Mouse (Mus musculus) MEL (cell line): ENCODE results near the gene Olfr575.

Experiments
- CTCF ChIP-seq, 3 experiments: IDR thresholded peaks in 2 of 3; conservative IDR thresholded peaks in 1 of 3; 2 replicates each; pipeline ENCODE4 v1.5.1; 2011 to 2012; ENCODE audit warnings: low read length in 3 of 3, low read depth in 2 of 3, mild to moderate bottlenecking in 2 of 3, improper control_type of control experiment in 1 of 3, inconsistent platforms in 1 of 3, mixed read lengths in 1 of 3, moderate library complexity in 1 of 3; ENCODE audit not compliant: control insufficient read depth in 1 of 3, insufficient read depth in 1 of 3, poor library complexity in 1 of 3, severe bottlenecking in 1 of 3
- E2F4 ChIP-seq: IDR thresholded peaks from 2 replicates; pipeline ENCODE4 v1.6.1; 2011; ENCODE audit warnings: low read depth, low read length, improper control_type of control experiment, borderline replicate concordance
- EP300 ChIP-seq, 2 experiments: IDR thresholded peaks; 2 replicates each; pipeline ENCODE4 v1.6.1; 2011; ENCODE audit warnings: improper control_type of control experiment in 2 of 2, low read length in 2 of 2, low read depth in 1 of 2, mild to moderate bottlenecking in 1 of 2
- GABPA ChIP-seq: IDR thresholded peaks from 2 replicates; pipeline ENCODE4 v1.6.1; 2012; ENCODE audit warnings: low read depth, mild to moderate bottlenecking, inconsistent platforms, low read length, improper control_type of control experiment, moderate library complexity
- GATA1 ChIP-seq: IDR thresholded peaks from 2 replicates; pipeline ENCODE4 v1.6.1; 2011; ENCODE audit warnings: low read depth, low read length, improper control_type of control experiment
- HCFC1 ChIP-seq: IDR thresholded peaks from 2 replicates; pipeline ENCODE4 v1.6.1; 2012; ENCODE audit warnings: low read depth, mild to moderate bottlenecking, inconsistent platforms, low read length, improper control_type of control experiment, moderate library complexity
- JUND ChIP-seq: IDR thresholded peaks from 2 replicates; pipeline ENCODE4 v1.6.1; 2011; ENCODE audit warnings: low read depth, mild to moderate bottlenecking, improper control_type of control experiment, low read length
- MAX ChIP-seq: IDR thresholded peaks from 2 replicates; pipeline ENCODE4 v1.6.1; 2011; ENCODE audit warnings: low read length, improper control_type of control experiment
- MEF2A ChIP-seq: IDR thresholded peaks from 2 replicates; pipeline ENCODE4 v1.6.1; 2014; ENCODE audit warnings: low read depth, mild to moderate bottlenecking, inconsistent platforms, low read length, improper control_type of control experiment; ENCODE audit not compliant: poor library complexity, insufficient replicate concordance, severe bottlenecking; ENCODE audit errors: extremely low read depth
- MYB ChIP-seq: IDR thresholded peaks from 2 replicates; pipeline ENCODE4 v1.6.1; 2011; ENCODE audit warnings: mild to moderate bottlenecking, low read depth, low read length, improper control_type of control experiment
- POLR2A ChIP-seq, 2 experiments: IDR thresholded peaks; 2 replicates each; pipeline ENCODE4 v1.6.1; 2011 to 2012; ENCODE audit warnings: low read length in 2 of 2, mild to moderate bottlenecking in 2 of 2, control low read depth in 1 of 2, improper control_type of control experiment in 1 of 2, low read depth in 1 of 2, moderate library complexity in 1 of 2; ENCODE audit not compliant: control insufficient read depth in 1 of 2, insufficient read depth in 1 of 2, poor library complexity in 1 of 2
- POLR2AphosphoS2 ChIP-seq: IDR thresholded peaks from 2 replicates; pipeline ENCODE4 v1.6.1; 2011; ENCODE audit warnings: low read length, improper control_type of control experiment
- POLR2AphosphoS5 ChIP-seq: IDR thresholded peaks from 2 replicates; pipeline ENCODE4 v1.6.1; 2012; ENCODE audit warnings: low read depth, borderline replicate concordance, mild to moderate bottlenecking, inconsistent platforms, low read length, moderate library complexity, mixed read lengths
- RAD21 ChIP-seq: IDR thresholded peaks from 2 replicates; pipeline ENCODE4 v1.6.1; 2011; ENCODE audit warnings: mild to moderate bottlenecking, low read depth, low read length, improper control_type of control experiment

GRCm38 (mm10) chr7:102958137-102958536 lies 438 bp downstream of the Olfr575 start:
- no peak for TF ChIP-seq JUND
- no peak for TF ChIP-seq HCFC1
- no peak for TF ChIP-seq CTCF (IDR thresholded peaks at IDR 0.05 in 2 of 3, conservative IDR thresholded peaks at IDR 0.05 in 1 of 3; ENCODE audit: control insufficient read depth in 1 of 3, insufficient read depth in 1 of 3, low read depth in 2 of 3, low read length in 3 of 3, poor library complexity in 1 of 3, severe bottlenecking in 1 of 3)
- TF ChIP-seq POLR2A (IDR thresholded peaks at IDR 0.05; ENCODE audit: control insufficient read depth in 1 of 2, insufficient read depth in 1 of 2, low read depth in 1 of 2, low read length in 2 of 2, poor library complexity in 1 of 2), result no peak
- no peak for TF ChIP-seq GABPA
- TF ChIP-seq MEF2A, result no peak
- no peak for TF ChIP-seq E2F4
- TF ChIP-seq POLR2AphosphoS5, result no peak
- no peak for TF ChIP-seq MAX
- no peak for TF ChIP-seq POLR2AphosphoS2
- TF ChIP-seq GATA1, result no peak
- no peak for TF ChIP-seq MYB
- no peak for TF ChIP-seq RAD21
- no peak for TF ChIP-seq EP300 (IDR thresholded peaks at IDR 0.05; ENCODE audit: low read depth in 1 of 2, low read length in 2 of 2)
